Mouse (Mus musculus): ENCODE measurements at regions not wholly inside any gene's neighbourhood (a gene's known extent, or its start where the extent isn't known, plus 50 kb on each side); places are given as distances from the start of the nearest gene placed in this dataset.

DNA sequence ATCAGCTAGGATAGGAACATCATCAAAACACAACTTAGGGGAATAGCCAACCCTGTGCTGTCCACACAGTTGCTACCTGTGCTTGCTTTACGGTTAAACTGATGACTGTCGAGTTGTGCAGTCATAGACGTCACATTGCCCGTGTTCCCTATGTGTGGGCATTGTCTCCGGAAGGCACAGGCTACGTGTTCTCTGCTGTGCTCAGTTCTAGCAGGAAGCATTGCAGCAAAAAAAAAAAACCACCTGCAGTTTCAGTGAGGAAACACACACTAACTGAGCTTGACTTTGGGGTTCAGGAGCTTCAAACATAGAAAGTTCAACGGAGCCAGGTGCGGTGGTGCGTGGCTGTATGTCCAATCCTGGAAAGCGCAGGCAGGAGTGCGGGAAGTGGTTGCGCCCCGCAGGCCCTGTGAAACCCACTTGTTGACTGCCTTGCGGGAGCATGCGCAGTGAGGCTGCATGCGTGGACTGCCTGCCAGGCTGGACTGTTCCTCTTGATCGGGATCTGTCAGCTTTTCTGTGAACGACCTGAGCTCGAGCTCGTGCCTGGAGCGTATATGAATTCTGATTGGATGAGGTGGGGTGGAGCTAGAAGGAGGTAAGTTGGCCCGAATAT, 190.2 kb upstream of the Krr1 start:
- in situ Hi-C loops (cut with MboI, MseI) = no loop called here

DNA sequence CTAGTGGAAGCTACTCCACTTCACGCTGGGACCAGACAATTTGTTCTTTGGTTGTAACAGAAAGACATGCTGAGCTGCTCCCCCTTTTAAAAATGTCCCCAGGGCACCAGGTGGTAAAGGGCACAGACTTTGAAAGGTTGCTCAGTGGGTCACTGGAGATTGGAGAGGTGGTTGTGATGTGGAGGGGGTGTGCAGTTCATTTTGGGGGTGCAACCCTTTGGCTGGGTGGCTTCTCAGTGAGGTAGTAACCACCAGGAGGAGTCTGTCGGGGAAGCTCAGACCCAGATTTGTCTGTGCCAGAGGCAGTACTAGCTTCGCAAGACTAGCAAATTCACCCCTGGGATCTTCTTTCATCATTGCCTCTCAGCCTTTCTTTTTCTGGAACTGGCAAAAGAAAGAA, 189.0 kb upstream of the Krr1 start:
- in situ Hi-C loops (cut with MboI, MseI) = no loop called here

DNA sequence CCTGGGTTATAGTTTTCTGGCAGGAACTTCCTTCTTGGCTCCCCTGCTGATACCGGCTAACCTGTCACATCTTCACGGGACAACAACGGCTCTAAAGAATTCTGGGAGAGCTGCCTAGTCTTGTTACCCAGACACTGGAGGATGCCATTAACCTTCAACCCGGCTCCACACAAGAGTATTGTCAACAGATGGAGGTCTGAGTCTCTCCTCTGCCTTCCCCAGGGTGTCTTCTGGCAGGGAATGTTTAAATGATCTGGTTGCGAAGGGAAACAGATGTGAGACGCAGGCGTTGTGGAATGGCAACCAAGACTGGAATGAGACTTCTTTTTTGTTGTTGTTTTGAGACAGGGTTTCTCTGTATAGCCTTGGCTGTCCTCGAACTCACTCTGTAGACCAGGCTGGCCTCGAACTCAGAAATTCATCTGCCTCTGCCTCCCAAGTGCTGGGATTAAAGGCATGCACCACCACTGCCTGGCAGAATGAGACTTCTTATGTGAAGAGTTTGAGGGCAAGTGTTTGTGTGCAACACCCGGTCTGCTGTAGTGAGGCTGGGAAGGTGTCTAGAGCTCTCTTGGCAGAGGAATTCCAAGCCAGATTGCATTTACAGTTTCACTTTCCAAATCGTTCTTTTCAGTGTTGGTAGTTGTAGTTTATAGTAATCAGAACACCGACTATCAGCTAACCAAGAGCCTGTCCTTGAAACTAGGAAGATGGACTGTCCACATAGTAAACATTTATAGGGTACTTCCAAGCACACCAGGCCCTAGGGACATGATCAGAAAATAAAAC, 188.2 kb upstream of the Krr1 start:
- in situ Hi-C loops (cut with MboI, MseI) = no loop called here

DNA sequence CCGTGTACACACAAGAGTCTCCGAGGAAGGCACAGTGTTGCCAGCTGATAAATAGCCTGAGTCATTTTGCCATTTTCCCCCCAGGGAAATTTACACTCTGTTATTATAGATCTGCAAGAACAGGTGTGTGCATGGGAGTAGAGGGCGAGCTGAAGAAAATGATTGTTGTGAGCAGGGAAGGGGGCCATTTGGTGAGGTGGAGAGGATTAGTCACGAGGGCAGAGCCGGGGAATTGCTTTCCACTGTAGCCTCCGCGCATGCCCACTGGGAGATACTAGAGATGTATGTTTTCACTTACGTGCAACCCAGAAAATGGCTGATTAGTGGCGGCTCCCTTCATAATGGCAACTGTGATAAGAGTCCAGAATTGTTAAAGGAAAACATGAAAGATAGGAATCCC, 185.3 kb upstream of the Krr1 start:
- in situ Hi-C loops (cut with MboI, MseI) = no loop called here

DNA sequence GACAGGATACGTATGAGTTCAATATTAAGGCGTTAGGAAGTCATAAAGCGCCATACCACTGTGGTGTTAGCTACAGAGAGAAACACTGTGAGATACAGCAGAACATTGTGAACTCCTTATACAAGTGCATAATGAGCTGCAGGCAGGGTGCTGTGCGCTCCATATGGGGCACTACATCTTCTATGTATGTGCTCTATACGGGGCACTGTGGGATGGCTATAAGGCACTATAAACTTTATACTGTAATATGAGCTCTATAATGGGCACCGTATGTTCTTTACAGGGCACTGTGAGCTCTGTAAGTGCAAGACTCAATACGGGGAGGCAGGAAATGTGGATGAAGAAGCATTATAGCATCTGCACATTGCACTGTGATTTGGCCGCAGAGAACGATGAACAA, 183.2 kb upstream of the Krr1 start:
- in situ Hi-C loops (cut with MboI, MseI) = no loop called here

DNA sequence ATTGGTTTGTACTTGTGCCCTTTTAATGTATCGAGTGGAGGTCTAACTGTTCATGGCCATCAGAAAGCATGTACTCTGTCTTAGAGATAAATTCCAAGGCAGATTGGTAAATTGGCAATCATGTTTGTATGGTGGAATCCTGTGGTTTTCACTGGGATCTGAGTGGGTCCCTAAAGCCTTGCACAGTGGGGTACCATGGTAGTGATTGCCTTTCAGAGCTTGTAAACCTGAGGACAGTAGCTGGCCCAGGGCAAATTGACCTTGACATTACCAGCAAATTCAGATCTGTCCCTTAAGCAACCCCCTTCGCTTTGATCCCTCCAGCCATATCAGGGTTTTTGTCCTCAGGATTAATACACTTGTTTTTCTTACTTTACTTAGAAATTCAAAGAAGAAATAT, 181.6 kb upstream of the Krr1 start:
- in situ Hi-C loops (cut with MboI, MseI) = no loop called here

DNA sequence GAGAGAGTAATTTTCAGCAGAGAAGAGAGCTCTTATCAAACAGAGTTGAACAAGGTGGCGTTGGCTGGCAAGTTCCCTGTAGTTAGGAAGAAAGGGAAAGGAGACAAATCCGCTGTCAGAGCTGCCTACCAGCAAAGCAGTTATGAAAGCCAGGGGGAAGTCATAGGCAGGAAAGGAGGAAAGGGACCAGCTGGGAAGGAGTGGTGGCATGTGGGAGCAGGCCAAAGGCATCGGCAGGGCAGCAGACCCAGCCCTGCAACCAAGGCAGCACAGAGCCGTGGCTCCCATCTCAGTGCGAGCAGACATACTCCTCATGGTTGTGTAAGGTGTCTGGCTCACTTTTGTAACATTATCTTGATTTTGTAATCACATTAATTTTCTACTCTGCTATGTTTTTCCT, 177.4 kb upstream of the Krr1 start:
- in situ Hi-C loops (cut with MboI, MseI) = no loop called here

DNA sequence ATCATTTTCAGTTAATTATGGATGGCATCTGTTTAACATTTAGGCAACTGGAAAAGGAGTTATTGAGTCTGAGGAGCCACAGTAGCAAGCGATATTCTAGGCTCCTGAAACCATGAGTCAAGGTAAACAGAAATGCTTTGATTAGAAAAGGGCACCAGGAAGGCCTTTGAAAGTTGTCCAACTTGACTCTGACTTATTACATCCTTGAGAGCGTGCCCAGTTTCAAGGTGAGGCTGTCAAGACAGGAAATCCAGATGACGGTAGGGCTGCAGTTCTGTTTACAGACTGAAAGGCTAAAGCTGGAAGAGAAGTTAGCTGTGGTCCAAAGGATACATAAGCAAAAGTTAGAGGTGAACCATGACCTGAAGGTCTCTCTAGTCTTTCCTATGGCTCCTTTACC, 176.7 kb upstream of the Krr1 start:
- in situ Hi-C loops (cut with MboI, MseI) = no loop called here

DNA sequence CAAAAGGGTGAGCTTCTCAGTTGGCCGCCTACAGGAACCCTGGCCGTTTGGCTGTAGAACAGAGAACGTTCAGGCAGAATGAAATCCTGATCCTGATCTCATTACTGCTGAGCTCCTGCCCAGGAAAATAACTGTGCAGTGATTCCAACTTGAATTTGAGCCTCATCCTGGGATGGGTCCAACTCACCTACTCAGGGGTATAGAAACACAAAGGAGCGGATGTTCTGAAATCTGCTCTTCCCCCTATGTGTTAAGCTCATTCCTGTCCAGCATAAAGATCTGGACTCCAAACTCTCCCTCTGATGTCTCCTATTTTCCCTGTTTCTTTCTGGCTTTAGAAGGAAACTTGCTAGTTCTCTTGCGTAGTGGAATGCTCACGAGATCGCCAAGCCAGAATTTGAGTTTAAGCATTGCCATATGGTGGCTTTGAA, 173.6 kb upstream of the Krr1 start:
- in situ Hi-C loops (cut with MboI, MseI) = no loop called here

DNA sequence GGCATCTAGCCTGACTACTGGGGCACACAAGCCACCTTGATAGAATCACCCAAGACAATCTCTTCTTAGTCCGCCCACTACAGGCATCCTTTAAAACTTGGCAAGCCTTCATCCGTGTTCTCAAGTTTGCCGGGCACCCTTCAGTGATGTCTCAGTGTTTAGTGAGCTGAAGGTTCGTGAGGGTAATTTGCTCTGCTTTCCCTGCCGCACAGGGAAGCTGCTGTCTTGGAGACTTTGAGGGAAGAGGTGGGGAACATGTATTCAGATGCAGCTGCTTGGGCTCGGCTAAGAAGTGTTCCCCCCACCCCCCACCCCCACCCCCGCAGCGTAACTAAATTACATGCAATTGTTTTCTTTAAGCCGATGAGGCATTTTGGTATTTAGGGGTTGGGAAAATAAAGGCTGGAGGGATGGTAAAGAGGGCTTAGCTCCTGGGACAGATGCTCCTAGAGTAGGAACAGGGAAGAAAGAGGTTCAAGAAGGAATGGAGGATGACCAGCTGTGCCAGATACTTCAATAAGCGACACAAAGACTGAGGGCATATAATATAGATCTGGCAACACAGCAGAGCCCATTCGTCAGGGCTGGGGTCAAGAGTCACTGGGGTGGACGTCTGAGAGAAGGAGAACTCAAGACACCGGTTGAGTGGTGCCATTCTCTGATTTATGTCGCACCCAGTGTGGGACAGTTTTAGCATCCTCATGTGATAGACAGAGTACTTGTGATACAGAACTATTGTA, 172.4 kb upstream of the Krr1 start:
- in situ Hi-C loops (cut with MboI, MseI) = no loop called here

DNA sequence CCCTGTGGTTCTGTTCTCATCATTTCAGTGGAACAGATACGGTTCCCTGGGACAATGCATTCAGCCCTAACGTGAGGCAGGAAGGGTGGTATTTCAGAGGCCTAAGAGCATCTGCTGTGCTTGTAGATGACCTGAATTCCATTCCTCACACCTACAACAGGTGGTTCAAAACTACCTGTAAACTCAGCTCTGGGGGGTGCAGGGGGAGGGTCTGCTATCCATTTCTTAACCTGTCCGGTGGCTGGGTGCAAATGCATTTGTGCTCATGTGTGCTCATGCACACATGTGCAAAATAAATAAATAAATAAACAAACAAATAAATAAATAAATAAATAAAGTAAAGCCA, 171.9 kb upstream of the Krr1 start:
- in situ Hi-C loops (cut with MboI, MseI) = no loop called here

DNA sequence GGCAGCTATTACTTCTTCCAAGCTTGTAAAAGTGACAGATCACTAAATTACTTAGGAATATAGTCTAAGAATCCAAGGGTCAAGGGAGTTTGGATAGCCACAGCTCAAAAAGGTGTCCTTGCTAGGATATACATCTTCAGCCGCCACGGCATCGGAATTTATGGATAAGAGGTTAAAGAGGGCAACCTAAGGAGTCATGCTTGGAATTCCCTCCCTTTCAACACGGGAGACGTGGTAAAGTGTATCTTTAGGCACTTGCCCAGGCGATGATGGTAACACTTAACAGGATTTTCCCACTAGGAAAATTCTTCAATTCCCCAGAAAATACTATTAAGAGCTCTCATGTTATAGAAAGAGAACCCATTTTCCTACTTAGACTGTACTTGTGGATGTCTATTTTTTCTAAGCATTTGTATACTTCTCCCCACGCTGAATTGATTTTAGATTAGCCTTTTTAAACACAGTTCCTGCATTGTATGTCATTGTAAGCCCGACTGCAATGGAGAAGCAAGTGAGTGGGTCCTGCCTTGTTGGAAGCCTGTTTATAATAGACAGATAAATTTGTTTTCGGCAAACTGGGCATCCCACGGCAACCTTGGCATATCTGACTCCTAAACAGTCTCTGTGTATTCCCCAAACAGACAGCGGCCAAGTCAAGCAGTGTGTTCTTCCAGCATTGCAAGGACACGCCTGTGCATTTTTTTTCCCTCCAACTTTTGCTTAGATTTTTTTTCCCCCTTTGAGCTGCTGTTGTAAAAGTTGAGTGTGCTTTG, 171.3 kb upstream of the Krr1 start:
- in situ Hi-C loops (cut with MboI, MseI) = no loop called here

DNA sequence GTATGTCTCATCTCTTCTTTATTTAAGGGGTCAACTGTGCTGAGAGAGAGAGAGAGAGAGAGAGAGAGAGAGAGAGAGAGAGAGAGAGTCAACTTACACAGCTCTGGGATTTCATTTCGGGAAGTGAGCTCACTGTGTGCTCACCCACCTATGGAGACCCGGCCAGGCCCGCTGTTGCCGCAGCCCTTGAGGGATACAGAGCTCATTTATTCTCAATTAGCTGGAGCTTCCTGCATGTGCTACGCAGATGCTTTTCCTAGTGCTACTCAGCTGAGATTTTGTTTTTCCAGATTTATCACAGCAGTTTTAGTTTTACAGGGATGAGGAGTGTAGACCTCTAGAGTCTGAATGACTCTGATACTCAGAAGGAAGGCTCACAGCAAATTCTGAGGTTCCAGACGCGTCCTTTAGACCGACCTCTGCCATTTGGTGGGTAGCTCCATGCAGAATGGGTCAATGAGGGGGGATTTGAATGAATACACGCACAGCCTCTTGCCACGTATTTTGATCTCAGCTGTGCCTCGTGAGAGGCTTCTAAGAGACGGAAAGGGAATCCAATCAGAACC, 170.6 kb upstream of the Krr1 start:
- in situ Hi-C loops (cut with MboI, MseI) = no loop called here

DNA sequence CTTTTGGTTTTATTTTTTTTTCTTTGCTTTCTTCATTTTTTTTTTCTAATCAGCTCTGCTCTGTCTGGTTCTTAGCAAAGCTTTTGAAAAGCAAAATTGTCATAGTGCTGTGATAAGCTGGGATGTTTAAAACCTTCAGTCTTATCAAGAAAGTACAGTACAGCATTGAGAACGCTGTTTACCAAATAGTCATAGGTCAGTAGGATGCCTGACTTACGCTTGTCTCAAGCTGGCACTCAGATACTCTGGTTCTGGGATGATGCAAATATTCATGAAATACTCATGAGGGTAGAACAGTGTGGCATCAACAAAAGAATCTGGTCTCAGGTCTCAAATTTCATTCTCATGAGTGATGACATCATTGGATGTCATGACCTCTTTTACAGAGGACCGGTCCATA, 166.1 kb upstream of the Krr1 start:
- in situ Hi-C loops (cut with MboI, MseI) = no loop called here

DNA sequence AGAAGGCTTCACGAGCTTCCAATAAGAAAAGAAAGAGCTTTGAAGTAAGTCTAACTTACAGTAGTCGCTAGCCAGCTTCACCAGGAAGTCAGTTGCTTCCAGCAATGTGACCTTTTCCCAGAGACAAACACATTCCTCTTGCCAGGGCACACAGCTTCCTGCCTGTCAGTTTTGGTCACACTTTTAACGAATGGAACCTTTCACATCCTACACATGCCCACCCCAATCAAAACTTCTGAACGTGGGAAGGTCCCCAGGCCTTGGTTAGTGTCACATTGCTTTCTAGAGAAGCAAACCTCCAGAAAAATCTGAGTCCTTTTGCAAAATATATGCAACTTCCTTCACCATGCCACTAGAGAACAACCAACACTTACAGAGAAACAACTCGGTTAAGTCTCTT, 165.5 kb upstream of the Krr1 start:
- in situ Hi-C loops (cut with MboI, MseI) = no loop called here

DNA sequence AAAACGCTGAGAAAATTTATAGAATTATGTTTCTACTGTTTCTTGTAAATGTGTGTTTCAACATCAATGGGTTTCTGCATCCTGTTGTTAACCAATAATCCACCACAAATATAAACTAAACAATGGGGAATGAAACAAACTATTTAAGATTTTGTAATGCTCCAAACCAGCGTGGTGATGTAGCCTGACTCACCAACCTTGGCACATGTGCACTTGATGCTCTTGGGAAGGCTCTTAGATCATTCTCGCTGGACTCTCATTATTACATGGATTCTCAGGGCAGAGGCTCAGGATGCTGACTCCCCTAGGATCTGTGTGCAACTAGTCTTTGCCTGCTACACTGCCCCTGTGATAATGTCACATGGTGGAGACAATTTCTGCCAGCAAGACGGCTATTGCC, 158.7 kb upstream of the Krr1 start:
- in situ Hi-C loops (cut with MboI, MseI) = no loop called here

DNA sequence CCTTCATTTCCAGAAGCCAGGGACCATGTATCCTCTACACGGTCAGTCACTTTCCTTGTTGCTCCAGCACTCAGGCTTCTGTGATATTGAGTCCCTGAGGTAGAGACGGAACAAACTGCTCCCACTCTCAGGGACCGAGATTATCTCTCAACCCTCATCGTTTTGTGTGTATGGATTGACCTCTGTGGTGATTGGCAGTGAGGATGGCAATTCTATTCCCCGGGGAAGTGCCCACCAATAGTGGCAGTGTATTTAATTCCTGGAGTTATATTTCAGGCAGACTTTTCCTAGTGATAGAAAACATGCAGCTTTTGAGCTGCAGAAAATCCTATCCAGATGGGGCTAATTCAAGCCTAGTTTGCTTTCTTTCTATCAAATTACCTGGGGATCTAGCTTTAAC, 157.8 kb upstream of the Krr1 start:
- in situ Hi-C loops (cut with MboI, MseI) = no loop called here

DNA sequence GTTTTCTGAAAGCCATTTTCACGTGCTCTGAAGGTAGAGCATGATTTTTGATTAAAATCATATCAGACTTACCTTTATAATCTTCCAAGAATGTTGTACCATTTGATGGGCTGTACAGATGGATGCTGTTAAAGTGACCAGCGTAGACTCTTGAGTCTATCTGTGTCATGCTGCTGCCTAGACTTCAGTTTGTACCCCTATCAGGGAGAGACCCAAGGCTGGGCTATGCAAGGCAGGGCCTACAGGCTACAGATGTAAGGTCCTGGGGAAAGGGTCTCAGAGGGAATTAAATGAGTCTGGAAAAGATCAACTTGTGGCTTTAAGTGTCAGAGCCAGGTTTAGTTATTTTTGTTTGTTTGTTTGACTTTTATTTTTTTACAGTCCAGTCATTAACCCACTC, 157.3 kb upstream of the Krr1 start:
- in situ Hi-C loops (cut with MboI, MseI) = no loop called here

DNA sequence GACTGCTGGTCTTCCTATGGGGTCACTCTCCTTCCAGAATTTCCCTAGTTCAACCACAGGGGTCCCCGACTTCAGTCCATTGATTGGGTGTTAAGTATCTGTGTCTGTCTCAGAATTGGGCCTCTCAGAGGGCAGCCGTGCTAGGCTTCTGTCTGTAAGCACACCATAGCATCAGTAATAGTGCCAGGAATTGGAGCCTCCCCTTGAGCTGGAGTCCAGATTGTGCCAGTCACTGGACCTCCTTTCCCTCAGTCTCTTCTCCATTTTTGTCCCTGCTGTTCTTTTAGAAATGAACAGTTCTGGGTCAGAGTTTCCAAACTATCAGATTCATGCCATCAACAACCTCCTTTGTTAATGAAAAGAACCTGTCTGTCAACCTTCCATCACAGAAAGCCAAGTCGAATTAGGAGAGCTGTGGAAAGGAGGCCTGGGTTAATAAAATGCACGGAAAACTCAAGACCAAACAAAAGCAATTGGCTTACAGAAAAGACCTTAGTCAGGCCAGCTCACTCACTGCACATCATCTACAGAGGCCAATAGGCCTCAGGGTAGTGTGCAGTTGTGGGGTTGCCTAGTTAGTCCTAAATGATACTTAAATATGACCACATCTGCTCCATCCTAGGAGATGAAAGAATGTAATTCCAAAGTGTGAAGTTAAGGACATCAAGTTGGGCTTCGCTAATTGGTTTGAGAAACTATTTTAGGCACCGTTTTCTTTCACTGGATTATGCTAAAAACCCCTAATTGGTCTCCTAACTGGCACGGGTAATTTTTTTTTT, 156.5 kb upstream of the Krr1 start:
- in situ Hi-C loops (cut with MboI, MseI) = no loop called here

DNA sequence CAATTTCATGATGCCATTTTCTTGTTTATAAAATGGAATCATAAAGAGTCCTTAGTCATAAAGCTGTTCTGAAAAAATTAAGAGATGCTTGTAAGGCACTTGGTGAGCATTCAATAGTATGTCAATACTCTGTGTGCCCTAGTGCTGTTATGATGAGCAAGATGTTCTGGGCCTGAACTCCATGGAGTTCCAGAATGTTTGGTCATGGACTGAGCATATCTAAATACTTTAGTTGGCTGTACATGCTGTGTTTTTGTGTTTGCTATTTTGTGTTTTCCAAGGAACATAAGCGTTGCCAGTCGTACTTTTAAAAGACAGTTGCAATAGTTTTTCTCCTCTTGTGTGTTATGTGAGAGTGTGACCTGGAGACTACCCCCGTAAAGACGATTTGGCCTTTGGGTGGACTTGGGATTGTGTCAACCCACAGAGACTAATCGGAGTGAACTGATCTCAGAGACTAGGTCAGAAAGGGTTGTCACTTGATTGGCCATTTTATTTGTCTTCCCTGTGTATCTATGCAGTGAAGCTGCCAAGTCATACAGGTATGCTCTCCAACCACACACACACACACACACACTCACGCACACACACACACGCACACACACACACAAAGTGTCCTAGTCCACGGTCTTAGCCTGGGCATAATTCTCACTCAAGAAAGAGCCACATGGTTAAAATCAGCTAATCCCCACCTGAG, 152.6 kb upstream of the Krr1 start:
- in situ Hi-C loops (cut with MboI, MseI) = no loop called here

DNA sequence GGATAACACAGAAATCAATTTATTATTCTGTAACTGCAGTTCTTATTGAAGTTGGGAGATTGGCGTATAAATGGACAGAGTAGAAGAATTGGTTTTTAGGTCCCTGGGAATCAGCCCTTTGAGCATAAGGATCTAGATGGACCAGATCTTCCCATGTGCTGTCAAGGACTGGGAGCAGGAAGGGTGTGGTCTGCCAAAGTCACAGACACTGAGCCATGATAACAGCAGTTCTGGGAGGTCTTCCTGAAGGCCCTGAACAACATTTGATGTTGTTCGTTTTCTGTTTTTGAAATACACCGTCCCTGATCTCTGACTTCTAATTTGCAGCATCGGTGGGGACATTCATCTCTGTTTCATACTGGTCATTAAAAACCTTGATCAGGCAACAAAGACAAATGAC, 147.6 kb upstream of the Krr1 start:
- in situ Hi-C loops (cut with MboI, MseI) = no loop called here
